Mouse (Mus musculus): ENCODE measurements at regions not wholly inside any gene's neighbourhood (a gene's known extent, or its start where the extent isn't known, plus 50 kb on each side); places are given as distances from the start of the nearest gene placed in this dataset.

DNA sequence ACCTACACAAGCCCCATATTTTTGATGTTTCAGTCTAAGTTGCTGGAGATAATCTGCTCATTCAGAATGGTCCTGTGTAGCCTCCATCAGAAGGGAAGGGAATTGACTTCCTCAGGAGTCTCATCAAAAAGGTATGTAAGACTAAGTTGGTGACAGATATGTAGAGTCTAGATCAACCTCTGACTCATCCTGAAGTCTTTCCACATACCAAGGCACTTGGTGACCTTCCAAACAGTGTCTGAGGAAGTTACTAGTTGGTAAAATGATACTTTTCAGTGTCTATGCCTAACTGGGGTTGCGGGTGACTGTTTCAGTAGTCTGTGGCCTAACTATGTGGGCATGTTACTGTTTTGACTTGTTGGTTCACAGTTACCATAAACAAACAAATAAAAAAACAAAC lies 133.0 kb upstream of the Plcb4 start:
- H3K4me3 ChIP-seq (ENCODE audit: low read depth, low read length), result no peak overlapping the region
- no peak for TF ChIP-seq CTCF (IDR thresholded peaks at IDR 0.05)
- TF ChIP-seq EP300 (IDR thresholded peaks at IDR 0.05), result no peak
- H3K4me2 ChIP-seq (replicated peaks; ENCODE audit: low read depth, low read length), result no peak overlapping the region
- no peak overlapping the region for H3K9ac ChIP-seq (replicated peaks; ENCODE audit: low read depth)
- H3K27me3 ChIP-seq (replicated peaks; ENCODE audit: insufficient read depth, low read length), result no peaks in the 10 kb centered on the region
- H3K36me3 ChIP-seq (ENCODE audit: insufficient read depth, low read length), result no peaks in the 10 kb centered on the region
- no peak for ATAC-seq
- H3K9me3 ChIP-seq (ENCODE audit: low read length), result no peaks in the 10 kb centered on the region
- 91% methylated on average over 1 of the region's 1 CpGs for WGBS
- DNase-seq (ENCODE audit: low spot score), result no peak
- no peak overlapping the region for H3K27ac ChIP-seq (ENCODE audit: low read length)
- H3K4me1 ChIP-seq (ENCODE audit: insufficient read depth, low read depth, low read length), result no peaks in the 10 kb centered on the region

DNA sequence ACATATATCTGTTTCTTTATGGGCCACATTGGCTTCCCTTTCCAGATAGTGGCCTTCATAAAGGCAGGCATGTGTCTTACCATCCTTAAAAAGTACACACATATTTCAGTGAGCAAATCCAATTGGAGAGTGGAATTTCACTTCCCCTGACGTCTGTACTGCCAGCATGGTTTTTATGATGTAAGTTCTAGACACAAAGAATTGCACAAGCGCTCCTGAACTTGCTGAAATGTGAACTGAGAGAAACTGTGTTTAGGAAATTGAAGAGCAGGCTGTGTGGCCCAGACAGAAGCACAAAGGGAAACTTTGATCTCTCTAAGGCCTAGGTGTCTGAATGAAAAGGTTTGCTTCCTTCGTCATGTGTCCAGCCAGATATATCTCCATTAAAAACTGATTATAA lies 129.2 kb upstream of the Plcb4 start:
- no peaks in the 10 kb centered on the region for H3K27me3 ChIP-seq (replicated peaks; ENCODE audit: insufficient read depth, low read length)
- no peaks in the 10 kb centered on the region for H3K9me3 ChIP-seq (ENCODE audit: low read length)
- no peak overlapping the region for H3K4me3 ChIP-seq (ENCODE audit: low read depth, low read length)
- no peak overlapping the region for H3K27ac ChIP-seq (ENCODE audit: low read length)
- TF ChIP-seq EP300 (IDR thresholded peaks at IDR 0.05), result no peak
- TF ChIP-seq CTCF (IDR thresholded peaks at IDR 0.05), result no peak
- no peaks in the 10 kb centered on the region for H3K4me1 ChIP-seq (ENCODE audit: insufficient read depth, low read depth, low read length)
- DNase-seq (ENCODE audit: low spot score) (peak; percentile 67), ATAC-seq (no peak)
- no peaks in the 10 kb centered on the region for H3K36me3 ChIP-seq (ENCODE audit: insufficient read depth, low read length)
- H3K4me2 ChIP-seq (replicated peaks; ENCODE audit: low read depth, low read length), result no peak overlapping the region
- no peak overlapping the region for H3K9ac ChIP-seq (replicated peaks; ENCODE audit: low read depth)
- 67% methylated on average over 3 of the region's 3 CpGs for WGBS

DNA sequence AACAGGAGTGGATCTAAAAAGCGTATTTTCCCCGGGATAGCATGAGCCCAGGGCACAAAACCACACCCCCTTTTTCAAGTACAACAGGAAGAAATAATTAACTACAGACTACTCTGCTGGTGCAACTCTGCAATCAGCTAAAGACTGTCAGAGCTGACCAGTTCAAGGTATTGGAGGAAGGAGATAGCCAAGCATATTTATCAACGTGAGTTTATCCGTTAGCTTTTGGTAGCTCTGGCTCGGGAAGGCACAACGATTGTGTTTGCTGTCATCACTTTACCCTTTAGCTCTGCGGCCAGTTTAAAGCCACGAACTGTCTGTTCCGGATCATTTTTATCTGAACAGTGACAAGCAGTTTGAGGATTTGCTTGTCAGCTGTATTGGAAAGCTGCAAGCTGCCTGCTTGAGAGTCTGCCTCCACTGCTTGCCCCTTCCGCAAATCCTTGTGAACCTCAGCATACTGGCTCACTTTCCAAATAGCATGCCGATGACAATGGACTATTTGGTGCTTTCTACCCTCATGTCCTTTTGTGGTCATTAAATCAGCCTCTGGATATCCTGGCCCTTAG lies 122.4 kb upstream of the Plcb4 start:
- H3K9ac ChIP-seq (replicated peaks; ENCODE audit: low read depth), result no peak overlapping the region
- peak; percentile 49 for ATAC-seq
- H3K4me3 ChIP-seq (ENCODE audit: low read depth, low read length), result no peak overlapping the region

DNA sequence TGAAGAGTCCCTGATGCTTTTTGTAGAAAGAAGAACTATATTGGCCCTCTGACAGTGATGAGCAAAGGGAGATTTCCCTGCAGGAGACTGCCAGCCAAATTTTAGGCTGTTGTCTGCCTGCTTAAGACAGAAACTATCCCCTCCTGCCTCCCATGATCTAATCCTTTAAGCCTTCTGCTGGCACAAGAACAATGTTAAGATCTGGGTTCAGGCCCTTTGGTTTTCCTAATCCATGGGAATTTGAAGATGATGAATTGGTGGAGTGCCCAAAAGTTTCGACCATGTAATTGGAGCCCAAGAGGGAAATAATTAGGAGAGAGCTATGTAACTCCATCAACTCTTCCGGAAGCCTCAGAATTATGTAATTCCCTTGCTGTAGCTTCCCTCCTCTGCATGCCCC lies 120.8 kb upstream of the Plcb4 start:
- no peaks in the 10 kb centered on the region for H3K36me3 ChIP-seq (ENCODE audit: insufficient read depth, low read length)
- DNase-seq (ENCODE audit: low spot score) (no peak), ATAC-seq (no peak)
- TF ChIP-seq EP300 (IDR thresholded peaks at IDR 0.05) (no peak), CTCF (IDR thresholded peaks at IDR 0.05) (no peak)
- 65% methylated on average over 2 of the region's 2 CpGs for WGBS
- no peaks in the 10 kb centered on the region for H3K27me3 ChIP-seq (replicated peaks; ENCODE audit: insufficient read depth, low read length)
- no peaks in the 10 kb centered on the region for H3K9me3 ChIP-seq (ENCODE audit: low read length)
- no peak overlapping the region for H3K27ac ChIP-seq (ENCODE audit: low read length)
- no peak overlapping the region for H3K4me3 ChIP-seq (ENCODE audit: low read depth, low read length)
- no peak overlapping the region for H3K4me2 ChIP-seq (replicated peaks; ENCODE audit: low read depth, low read length)
- H3K9ac ChIP-seq (replicated peaks; ENCODE audit: low read depth), result no peak overlapping the region
- peaks cover 4% of the 10 kb centered on the region; the same call in 1 of the 2 replicates for H3K4me1 ChIP-seq (ENCODE audit: insufficient read depth, low read depth, low read length)

More for the DNA sequence above, 122.4 kb upstream of the Plcb4 start:
- Histone ChIP-seq H3K27ac (ENCODE audit: low read length) (no peak overlapping the region), H3K4me2 (replicated peaks; ENCODE audit: low read depth, low read length) (peak overlapping the region; percentile 33), H3K4me1 (ENCODE audit: insufficient read depth, low read depth, low read length) (peaks cover 4% of the 10 kb centered on the region; the same call in 1 of the 2 replicates), H3K9me3 (ENCODE audit: low read length) (no peaks in the 10 kb centered on the region), H3K36me3 (ENCODE audit: insufficient read depth, low read length) (no peaks in the 10 kb centered on the region), H3K27me3 (replicated peaks; ENCODE audit: insufficient read depth, low read length) (no peaks in the 10 kb centered on the region)
- WGBS, result 17% methylated on average over 11 of the region's 11 CpGs
- DNase-seq (ENCODE audit: low spot score), result peak; percentile 53
- no peak for TF ChIP-seq EP300 (IDR thresholded peaks at IDR 0.05)
- TF ChIP-seq CTCF (IDR thresholded peaks at IDR 0.05), result no peak

DNA sequence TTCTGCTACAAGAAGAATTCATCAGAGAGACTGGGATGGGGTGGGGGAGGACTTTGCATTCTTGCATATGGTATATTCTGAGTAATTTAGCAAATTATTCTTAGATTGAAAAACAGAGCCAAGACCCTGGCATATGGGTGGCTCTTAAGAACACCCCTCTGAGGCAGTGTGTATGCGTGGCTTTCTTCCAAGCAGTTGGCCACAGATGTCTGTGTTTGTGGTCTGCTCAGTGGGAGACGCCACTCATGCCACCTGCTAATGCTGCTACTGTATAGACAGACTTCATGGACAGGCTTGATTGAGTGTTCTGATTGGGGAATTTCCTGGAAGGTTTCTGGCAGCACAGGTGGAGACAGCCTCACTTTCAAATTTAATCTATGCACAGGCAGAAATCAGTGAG lies 117.8 kb upstream of the Plcb4 start:
- no peaks in the 10 kb centered on the region for H3K36me3 ChIP-seq (ENCODE audit: insufficient read depth, low read length)
- ATAC-seq (no peak), DNase-seq (ENCODE audit: low spot score) (no peak)
- H3K4me2 ChIP-seq (replicated peaks; ENCODE audit: low read depth, low read length), result no peak overlapping the region
- no peak overlapping the region for H3K27ac ChIP-seq (ENCODE audit: low read length)
- no peaks in the 10 kb centered on the region for H3K9me3 ChIP-seq (ENCODE audit: low read length)
- no peak for TF ChIP-seq EP300 (IDR thresholded peaks at IDR 0.05)
- TF ChIP-seq CTCF (IDR thresholded peaks at IDR 0.05), result no peak
- 62% methylated on average over 2 of the region's 2 CpGs for WGBS
- H3K27me3 ChIP-seq (replicated peaks; ENCODE audit: insufficient read depth, low read length), result no peaks in the 10 kb centered on the region
- no peak overlapping the region for H3K9ac ChIP-seq (replicated peaks; ENCODE audit: low read depth)
- H3K4me1 ChIP-seq (ENCODE audit: insufficient read depth, low read depth, low read length), result peaks cover 4% of the 10 kb centered on the region; the same call in 1 of the 2 replicates
- H3K4me3 ChIP-seq (ENCODE audit: low read depth, low read length), result no peak overlapping the region

DNA sequence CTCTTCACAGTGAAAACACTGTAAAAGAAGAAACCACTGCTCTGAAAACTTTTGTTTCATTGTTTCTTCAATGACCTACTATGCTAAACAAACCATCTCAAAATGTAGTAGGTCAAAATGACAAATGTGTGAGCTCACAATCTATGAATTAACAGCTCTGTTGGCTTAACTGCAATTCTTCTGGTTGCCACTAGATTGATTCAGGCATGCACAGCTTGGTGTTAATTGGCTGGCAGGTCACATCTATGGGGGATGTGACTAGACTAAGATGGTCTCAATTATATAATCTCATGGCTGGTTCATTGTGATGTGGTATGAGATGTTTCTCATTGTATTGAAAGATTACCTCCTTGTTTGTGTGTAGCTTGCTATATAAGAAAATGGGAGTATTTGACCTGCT lies 116.9 kb upstream of the Plcb4 start:
- ATAC-seq (no peak), DNase-seq (ENCODE audit: low spot score) (no peak)
- Histone ChIP-seq H3K4me2 (replicated peaks; ENCODE audit: low read depth, low read length) (no peak overlapping the region), H3K4me1 (ENCODE audit: insufficient read depth, low read depth, low read length) (no peaks in the 10 kb centered on the region), H3K27ac (ENCODE audit: low read length) (no peak overlapping the region), H3K9me3 (ENCODE audit: low read length) (no peaks in the 10 kb centered on the region), H3K4me3 (ENCODE audit: low read depth, low read length) (no peak overlapping the region), H3K36me3 (ENCODE audit: insufficient read depth, low read length) (no peaks in the 10 kb centered on the region), H3K9ac (replicated peaks; ENCODE audit: low read depth) (no peak overlapping the region), H3K27me3 (replicated peaks; ENCODE audit: insufficient read depth, low read length) (no peaks in the 10 kb centered on the region)
- no peak for TF ChIP-seq CTCF (IDR thresholded peaks at IDR 0.05)
- TF ChIP-seq EP300 (IDR thresholded peaks at IDR 0.05), result no peak

DNA sequence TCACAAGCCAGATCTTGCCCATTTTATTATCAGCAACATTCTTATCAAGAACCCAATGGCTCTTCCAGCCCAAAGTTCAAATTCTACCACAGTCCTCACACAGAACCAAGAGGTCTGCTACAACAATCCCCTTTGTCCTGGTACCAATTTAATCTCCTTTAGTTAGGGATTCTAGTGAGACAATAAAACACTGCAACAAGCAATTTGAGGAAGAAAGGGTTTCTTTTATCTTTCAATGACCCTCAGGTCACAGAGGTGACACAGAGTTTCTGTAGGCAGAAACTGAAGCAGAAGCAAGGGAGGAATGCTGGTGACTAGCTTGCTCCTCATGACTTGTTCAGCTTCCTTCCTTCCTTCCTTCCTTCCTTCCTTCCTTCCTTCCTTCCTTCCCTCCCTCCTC lies 113.9 kb upstream of the Plcb4 start:
- Histone ChIP-seq H3K9me3 (ENCODE audit: low read length) (no peaks in the 10 kb centered on the region), H3K4me3 (ENCODE audit: low read depth, low read length) (no peak overlapping the region), H3K36me3 (ENCODE audit: insufficient read depth, low read length) (no peaks in the 10 kb centered on the region), H3K27ac (ENCODE audit: low read length) (no peak overlapping the region), H3K4me1 (ENCODE audit: insufficient read depth, low read depth, low read length) (no peaks in the 10 kb centered on the region), H3K27me3 (replicated peaks; ENCODE audit: insufficient read depth, low read length) (no peaks in the 10 kb centered on the region), H3K9ac (replicated peaks; ENCODE audit: low read depth) (no peak overlapping the region), H3K4me2 (replicated peaks; ENCODE audit: low read depth, low read length) (no peak overlapping the region)
- ATAC-seq (no peak), DNase-seq (ENCODE audit: low spot score) (no peak)
- TF ChIP-seq CTCF (IDR thresholded peaks at IDR 0.05) (no peak), EP300 (IDR thresholded peaks at IDR 0.05) (no peak)

Data from lung, postnatal 0 days (tissue).